Mouse (Mus musculus) kidney, embryonic 16.5 days (tissue): ENCODE measurements at regions not wholly inside any gene's neighbourhood (a gene's known extent, or its start where the extent isn't known, plus 50 kb on each side); places are given as distances from the start of the nearest gene placed in this dataset.

Experiments used
- ATAC-seq: fragments of 200-750 bp; cut with Nextera tagmentation; 2 replicates; pipeline ENCODE4 v1.8.0; 2017; ENCODE audit warnings: moderate TSS enrichment; ENCODE audit not compliant: low FRiP score, low TSS enrichment
- H3K27ac ChIP-seq: fragments of 300-500 bp; sonication (generic); 2 replicates; pipeline ENCODE4 v1.5.1; 2014; ENCODE audit warnings: low read length
- H3K27me3 ChIP-seq: fragments of 300-500 bp; sonication (generic); 2 replicates; pipeline ENCODE4 v1.6.1; 2014; ENCODE audit warnings: low read length, control low read depth, mixed read lengths; ENCODE audit not compliant: insufficient read depth
- H3K36me3 ChIP-seq: fragments of 300-500 bp; sonication (generic); 2 replicates; pipeline ENCODE4 v1.6.1; 2014; ENCODE audit warnings: low read length, control low read depth, mixed read lengths; ENCODE audit not compliant: insufficient read depth
- H3K4me1 ChIP-seq: fragments of 300-500 bp; sonication (generic); 2 replicates; pipeline ENCODE4 v1.6.1; 2014; ENCODE audit warnings: low read length, control low read depth, mixed read lengths; ENCODE audit not compliant: insufficient read depth
- H3K4me2 ChIP-seq: fragments of 300-500 bp; sonication (generic); replicated peaks from 2 replicates; pipeline ENCODE4 v1.6.1; 2014; ENCODE audit warnings: low read depth, low read length
- H3K4me3 ChIP-seq: fragments of 300-500 bp; sonication (generic); 2 replicates; pipeline ENCODE4 v1.5.1; 2014; ENCODE audit warnings: mild to moderate bottlenecking, low read length
- H3K9ac ChIP-seq: fragments of 300-500 bp; sonication (generic); replicated peaks from 2 replicates; pipeline ENCODE4 v1.6.1; 2014; ENCODE audit warnings: low read length
- H3K9me3 ChIP-seq: fragments of 300-500 bp; sonication (generic); 2 replicates; pipeline ENCODE4 v1.6.1; 2016; ENCODE audit warnings: low read length, control low read depth
- WGBS: fragments of 180-500 bp; shearing (Covaris S2); extraction: QIAGEN DNeasy Blood & Tissue Kit; methylation state at CpG from one replicate; pipeline ENCODE4 v1.1.7; 2014; 5-methylcytosine and 5-hydroxymethylcytosine counted together

DNA sequence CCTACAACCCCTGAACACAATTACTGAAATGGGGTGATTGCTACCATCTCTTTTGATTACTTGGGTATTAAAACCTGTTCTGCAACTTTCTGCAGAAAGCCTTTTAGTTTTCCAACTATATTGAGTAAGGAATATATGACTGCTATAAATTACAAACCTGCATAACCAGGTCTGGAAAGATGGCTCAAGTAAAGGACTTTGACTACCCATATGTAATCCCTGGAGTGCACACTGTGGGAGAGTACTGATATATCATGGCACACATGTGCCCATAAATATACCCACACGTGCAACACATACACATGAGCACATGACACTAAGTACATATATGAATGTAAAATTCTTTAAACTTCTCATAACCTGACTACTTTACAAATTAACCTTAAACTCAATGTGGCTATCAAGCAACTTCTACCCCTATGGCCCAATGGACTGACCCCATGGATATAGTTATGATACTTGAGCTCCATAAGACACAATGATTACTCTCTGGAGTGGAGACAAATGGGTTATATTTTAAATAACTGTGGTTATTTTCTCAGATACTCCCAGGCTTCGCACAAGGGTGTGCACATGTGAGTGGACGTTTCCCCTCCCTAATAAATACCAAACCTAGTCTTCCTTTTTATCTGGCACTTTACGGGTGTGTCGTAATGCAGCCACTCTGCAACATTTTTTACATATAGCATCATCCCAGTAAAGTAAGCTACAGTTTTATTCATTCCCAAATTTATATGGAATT lies 717.1 kb upstream of the 4930412O13Rik start:
- Histone ChIP-seq H3K36me3 (no peaks in the 10 kb centered on the region), H3K4me2 (no peak overlapping the region), H3K4me1 (no peaks in the 10 kb centered on the region), H3K9me3 (no peaks in the 10 kb centered on the region), H3K27ac (no peak overlapping the region), H3K27me3 (no peaks in the 10 kb centered on the region), H3K4me3 (no peak overlapping the region), H3K9ac (no peak overlapping the region)
- no peak for ATAC-seq
- WGBS: 76% methylated on average over 5 of the region's 5 CpGs

DNA sequence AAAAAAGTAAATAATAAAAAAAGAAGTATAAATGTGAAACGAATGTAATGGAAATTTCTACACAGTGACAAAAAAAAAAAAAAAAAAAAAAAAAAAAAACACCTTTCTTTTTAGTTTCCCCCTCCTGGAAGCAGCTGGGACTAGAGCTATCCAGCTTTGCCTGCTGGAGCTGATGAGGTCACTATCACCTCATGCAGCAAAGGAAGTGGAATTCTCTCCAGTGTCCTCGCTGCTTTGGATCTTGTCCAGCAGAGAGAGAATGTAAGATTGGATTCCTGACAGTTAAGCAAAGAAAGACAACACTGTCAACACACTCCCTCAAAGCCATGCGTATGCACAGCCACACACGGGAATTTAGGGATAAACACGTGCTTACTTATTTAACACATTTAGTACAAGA lies 698.9 kb upstream of the 4930412O13Rik start:
- ATAC-seq: no peak
- Histone ChIP-seq H3K4me2 (no peak overlapping the region), H3K9me3 (no peaks in the 10 kb centered on the region), H3K27me3 (no peaks in the 10 kb centered on the region), H3K36me3 (no peaks in the 10 kb centered on the region), H3K27ac (no peak overlapping the region), H3K9ac (no peak overlapping the region), H3K4me1 (no peaks in the 10 kb centered on the region), H3K4me3 (no peak overlapping the region)
- WGBS: 60% methylated on average over 5 of the region's 5 CpGs

DNA sequence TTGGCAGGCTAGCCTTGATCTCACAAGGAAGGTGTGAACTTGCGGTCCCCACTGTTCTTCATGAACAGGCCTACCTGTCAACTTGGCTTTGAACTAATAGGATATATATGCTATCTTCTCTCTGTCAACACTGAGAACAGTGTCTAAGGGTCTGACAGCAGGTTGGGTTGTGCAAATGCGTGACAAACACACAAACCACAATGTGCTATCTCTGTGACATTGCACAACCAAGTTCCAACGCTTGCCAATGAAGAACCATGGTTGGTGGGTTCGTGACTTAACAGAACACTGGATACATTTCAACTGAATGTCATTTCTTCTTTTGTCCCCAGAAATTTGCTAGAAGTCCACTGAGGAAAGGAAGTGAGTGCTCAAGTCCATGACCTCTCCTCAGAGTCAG lies 696.8 kb upstream of the 4930412O13Rik start:
- no peaks in the 10 kb centered on the region for H3K4me1 ChIP-seq
- no peak overlapping the region for H3K4me3 ChIP-seq
- 94% methylated on average over 4 of the region's 4 CpGs for WGBS
- no peaks in the 10 kb centered on the region for H3K9me3 ChIP-seq
- H3K27ac ChIP-seq: no peak overlapping the region
- no peaks in the 10 kb centered on the region for H3K36me3 ChIP-seq
- no peak overlapping the region for H3K9ac ChIP-seq
- H3K4me2 ChIP-seq: no peak overlapping the region
- no peak for ATAC-seq
- no peaks in the 10 kb centered on the region for H3K27me3 ChIP-seq

DNA sequence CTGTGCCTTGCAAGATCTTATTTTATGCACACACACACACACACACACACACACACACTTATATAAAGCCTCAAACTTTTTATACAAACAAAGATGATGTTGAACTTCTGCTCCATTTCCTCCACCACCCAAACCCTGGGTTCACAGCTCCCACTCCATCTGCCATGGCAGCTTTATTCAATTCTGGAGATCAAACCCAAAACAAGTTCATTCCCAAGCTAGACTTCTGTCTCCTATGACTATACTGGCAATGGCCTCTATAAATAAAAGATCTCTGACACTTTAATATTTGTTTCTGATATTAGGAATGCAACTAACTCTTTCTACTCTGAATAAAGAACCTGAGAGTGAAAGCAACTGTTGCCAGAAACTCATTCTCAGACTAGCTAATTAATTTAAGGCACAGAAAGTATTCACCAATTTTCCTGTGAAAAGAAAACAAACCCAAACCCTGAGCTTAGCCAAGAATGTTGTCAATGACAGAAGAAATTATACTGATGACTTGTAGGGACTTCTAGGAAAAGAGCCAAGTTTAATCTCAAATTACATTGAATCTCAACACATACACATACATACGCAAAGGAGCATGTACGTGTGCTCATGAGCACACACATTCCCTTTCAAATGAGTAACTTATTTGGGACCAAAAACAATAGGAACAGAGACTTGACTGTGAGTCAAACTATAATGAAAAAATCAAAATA lies 695.1 kb upstream of the 4930412O13Rik start:
- Histone ChIP-seq H3K9me3 (no peaks in the 10 kb centered on the region), H3K4me1 (no peaks in the 10 kb centered on the region), H3K27ac (0 out of 2 replicates have a peak overlapping the region, but pooled peaks have one; percentile 34), H3K36me3 (no peaks in the 10 kb centered on the region), H3K27me3 (no peaks in the 10 kb centered on the region), H3K4me3 (no peak overlapping the region), H3K9ac (no peak overlapping the region), H3K4me2 (no peak overlapping the region)
- 40% methylated on average over 2 of the region's 2 CpGs for WGBS
- peak; percentile 76; the same call in 1 of the 2 replicates for ATAC-seq

DNA sequence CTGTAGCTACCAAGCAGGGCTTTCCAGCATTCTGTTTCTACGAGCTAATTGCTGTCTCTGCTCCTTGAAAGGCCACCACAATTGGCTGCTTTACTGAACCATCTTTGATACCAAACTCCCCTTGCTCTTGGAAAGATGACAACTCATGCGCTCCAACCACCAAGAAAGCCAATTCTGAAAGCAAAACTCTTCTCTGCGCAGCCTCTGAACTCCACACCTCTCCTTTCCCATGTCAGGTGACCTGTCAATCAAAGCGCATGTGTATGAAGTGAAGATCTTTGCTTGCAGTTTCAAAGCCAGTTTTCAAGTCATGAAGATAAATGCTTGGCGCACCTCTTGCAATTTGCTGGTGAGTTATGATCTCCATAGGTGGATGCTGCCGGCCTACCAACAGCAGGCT lies 687.9 kb upstream of the 4930412O13Rik start:
- ATAC-seq: no peak
- 91% methylated on average over 6 of the region's 6 CpGs for WGBS
- Histone ChIP-seq H3K27ac (no peak overlapping the region), H3K4me1 (no peaks in the 10 kb centered on the region), H3K9me3 (no peaks in the 10 kb centered on the region), H3K4me3 (no peak overlapping the region), H3K9ac (no peak overlapping the region), H3K36me3 (no peaks in the 10 kb centered on the region), H3K4me2 (no peak overlapping the region), H3K27me3 (no peaks in the 10 kb centered on the region)

DNA sequence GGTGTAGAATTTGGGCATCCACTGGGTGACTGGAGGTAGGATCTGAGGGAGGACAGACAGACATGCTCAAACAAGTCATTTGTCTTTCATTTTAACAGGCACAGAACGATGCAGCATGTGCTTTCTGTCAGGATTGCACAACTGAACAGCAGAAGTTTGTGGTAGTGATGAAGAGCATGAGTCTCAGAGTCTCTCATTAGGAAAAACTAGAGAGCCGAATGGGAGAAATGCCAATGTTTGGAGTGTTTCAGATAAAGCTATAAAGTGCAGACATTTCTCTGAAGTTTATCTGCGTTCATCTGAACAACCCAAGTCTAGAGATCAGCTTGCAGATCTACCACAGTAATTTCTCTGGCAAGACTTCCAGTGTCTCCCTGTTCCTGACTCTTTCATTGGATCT lies 684.0 kb upstream of the 4930412O13Rik start:
- H3K9me3 ChIP-seq: no peaks in the 10 kb centered on the region
- H3K4me1 ChIP-seq: no peaks in the 10 kb centered on the region
- H3K36me3 ChIP-seq: no peaks in the 10 kb centered on the region
- H3K4me3 ChIP-seq: no peak overlapping the region
- H3K4me2 ChIP-seq: no peak overlapping the region
- H3K27ac ChIP-seq: no peak overlapping the region
- H3K9ac ChIP-seq: no peak overlapping the region
- no peak for ATAC-seq
- WGBS: 55% methylated on average over 3 of the region's 3 CpGs
- H3K27me3 ChIP-seq: no peaks in the 10 kb centered on the region

DNA sequence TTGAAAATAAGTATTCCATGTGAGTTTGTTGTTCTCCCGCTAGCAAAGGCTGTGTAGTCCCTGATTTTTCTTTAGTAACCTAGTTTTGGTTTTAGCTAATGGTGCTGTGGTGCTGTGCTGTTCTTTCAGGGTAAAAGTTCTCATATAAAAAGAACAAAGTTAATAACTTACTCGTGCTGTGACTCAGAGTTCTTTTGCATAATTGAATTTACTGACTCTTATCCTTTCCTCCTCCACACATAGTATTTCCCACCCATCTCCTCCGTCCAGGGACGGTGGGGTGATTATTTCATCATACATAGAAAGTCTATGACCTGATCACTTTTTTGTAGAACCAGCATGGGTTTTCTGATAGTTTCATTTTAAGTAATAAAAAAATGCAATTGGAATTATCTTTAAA lies 673.1 kb upstream of the 4930412O13Rik start:
- Histone ChIP-seq H3K27ac (no peak overlapping the region), H3K4me2 (no peak overlapping the region), H3K9ac (no peak overlapping the region), H3K36me3 (no peaks in the 10 kb centered on the region), H3K9me3 (no peaks in the 10 kb centered on the region), H3K4me1 (no peaks in the 10 kb centered on the region), H3K4me3 (no peak overlapping the region), H3K27me3 (no peaks in the 10 kb centered on the region)
- WGBS: 52% methylated on average over 4 of the region's 4 CpGs
- ATAC-seq: no peak
